Mouse (Mus musculus) olfactory bulb, adult 2 months (tissue): Measurements from ENCODE around the gene Morc1.

Experiments
- CTCF ChIP-seq: fragments of 200-500 bp; IDR thresholded peaks from 2 replicates; pipeline ENCODE4 v1.5.1; 2012; ENCODE audit warnings: low read depth, mild to moderate bottlenecking, low read length, moderate library complexity; ENCODE audit not compliant: insufficient read depth
- POLR2A ChIP-seq: fragments of 200-500 bp; IDR thresholded peaks from 2 replicates; pipeline ENCODE4 v1.6.1; 2012; ENCODE audit warnings: mild to moderate bottlenecking, low read depth, low read length, moderate library complexity; ENCODE audit not compliant: insufficient read depth

DNA sequence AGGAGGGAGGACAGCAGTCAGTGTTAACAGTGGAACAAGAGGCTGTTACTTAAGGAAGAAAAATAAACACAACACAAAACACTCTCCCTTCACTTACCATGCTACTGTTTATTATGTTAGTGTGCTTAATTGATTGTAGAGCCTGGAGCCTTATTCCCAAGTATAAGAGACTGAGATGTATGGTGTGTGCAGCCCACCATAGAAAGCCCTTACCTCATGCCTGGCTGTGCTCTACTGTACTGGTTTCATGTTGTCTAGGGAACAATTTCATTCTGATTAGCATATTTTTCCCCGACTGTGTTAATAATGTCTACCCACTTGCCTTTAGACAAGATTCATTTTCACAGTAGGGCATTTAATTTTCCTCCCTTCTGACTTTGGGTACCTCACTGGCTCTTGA, 164.2 kb downstream of the Morc1 start:
- no peak for TF ChIP-seq POLR2A
- TF ChIP-seq CTCF: no peak
